Mouse (Mus musculus): ENCODE results near the gene Taldo1. TPM values are rescaled to one million over a fixed set of nuclear protein-coding genes. Genes with fewer than 3 reads are reported as not detected.

Taldo1 gene
- polyA plus RNA-seq, 1 experiment = 259 TPM

DNA sequence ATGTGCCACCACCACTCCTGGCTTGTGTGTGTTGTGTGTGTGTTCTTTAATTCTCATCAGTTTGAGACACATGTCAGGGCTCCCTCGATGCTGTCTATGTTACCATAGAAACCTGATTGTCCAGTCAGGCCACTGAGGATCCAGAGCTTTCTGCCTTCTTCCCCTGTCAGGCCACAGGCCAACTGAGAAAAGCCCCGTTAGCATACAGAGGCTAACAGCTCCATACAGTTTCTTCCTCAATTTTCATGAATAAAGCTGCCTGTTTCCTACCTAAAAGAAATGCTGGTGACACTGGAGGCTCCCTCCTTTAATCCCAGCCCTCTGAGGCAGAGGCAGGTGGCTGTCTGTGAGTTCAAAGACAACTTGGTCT is 44.5 kb downstream of the Taldo1 start:
- Histone ChIP-seq H3K36me3 (ENCODE audit: control insufficient read depth, insufficient read depth) (no peaks in the 10 kb centered on the region), H3K4me2 (ENCODE audit: low read depth) (peak overlapping the region; percentile 97), H3K4me3 (peak overlapping the region; percentile 60), H3K79me2 (ENCODE audit: control insufficient read depth, insufficient read depth) (peaks cover 12% of the 10 kb centered on the region), H3ac (ENCODE audit: control insufficient read depth, insufficient read length) (peak overlapping the region; percentile 30), H3K27me3 (ENCODE audit: control insufficient read depth, insufficient read depth, insufficient read length) (no peaks in the 10 kb centered on the region)
- TF ChIP-seq SRF (IDR thresholded peaks at IDR 0.05; ENCODE audit: control insufficient read depth, insufficient read length, low read depth) (no peak), MAX (IDR thresholded peaks at IDR 0.05; ENCODE audit: low read depth) (no peak), CEBPB (IDR thresholded peaks at IDR 0.05; ENCODE audit: insufficient read depth, poor library complexity, severe bottlenecking) (no peak), TCF12 (IDR thresholded peaks at IDR 0.05; ENCODE audit: insufficient read depth, poor library complexity, severe bottlenecking) (no peak), POLR2A (IDR thresholded peaks at IDR 0.05; ENCODE audit: insufficient read length, low read depth) (no peak), TCF3 (IDR thresholded peaks at IDR 0.05; ENCODE audit: insufficient read length, low read depth) (no peak)

DNA sequence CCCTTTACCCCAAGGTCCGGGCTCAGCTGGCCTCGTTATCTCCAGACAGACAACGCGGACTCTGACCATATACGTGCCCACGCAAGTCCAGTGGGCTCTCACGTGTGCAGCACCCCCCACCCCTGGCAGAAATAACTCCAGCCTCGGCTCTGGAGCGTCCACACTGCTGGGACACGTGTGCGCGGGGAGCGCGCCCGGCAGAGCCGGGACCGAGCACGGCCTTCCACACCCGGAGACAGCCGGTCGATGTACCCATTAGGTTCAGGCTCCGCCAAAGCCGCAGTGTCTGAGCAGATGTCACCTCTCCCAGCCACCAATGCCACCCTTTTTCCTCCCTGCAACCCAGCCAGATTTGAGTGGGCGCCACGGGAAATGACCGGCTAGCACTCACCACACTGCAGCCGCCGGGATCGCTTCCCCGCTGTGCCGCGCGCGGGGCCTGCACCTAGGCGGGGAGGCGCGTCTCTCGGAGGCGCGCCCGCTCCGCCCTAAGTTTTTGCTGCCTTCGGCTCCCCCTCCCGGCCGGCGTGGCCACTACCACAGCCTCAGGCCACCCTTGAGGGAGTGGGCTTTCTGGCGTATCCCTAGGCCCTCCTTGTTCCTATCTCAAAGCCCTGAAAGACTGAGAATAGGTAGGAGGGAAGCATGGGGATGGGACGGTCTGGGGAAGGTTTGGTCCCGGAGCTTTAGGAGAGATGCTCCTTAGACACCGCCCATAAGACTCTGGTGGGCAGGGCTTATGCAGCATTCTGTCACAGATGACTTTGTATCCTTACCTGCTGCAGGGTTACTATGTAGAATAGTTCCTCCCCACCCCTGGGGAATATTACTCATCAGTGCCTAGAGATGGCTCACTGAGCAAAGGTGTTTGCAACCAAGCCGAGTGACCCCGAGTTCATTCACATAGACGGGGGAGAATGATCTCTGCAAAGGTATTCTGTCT is 45.5 kb downstream of the Taldo1 start, which contains the start of gene Slc25a22:
Gene Slc25a22 (minus strand): TSS at position 715 of the 943 bp plus-strand sequence.
- peak within 1 kb of the TSS; percentile 97 for H3K4me2 ChIP-seq (ENCODE audit: low read depth)
- TF ChIP-seq TCF3 (IDR thresholded peaks at IDR 0.05; ENCODE audit: insufficient read length, low read depth) = no peak
- no peak for TF ChIP-seq MYOG (IDR thresholded peaks at IDR 0.05; ENCODE audit: control insufficient read depth in 1 of 3, insufficient read depth in 1 of 3, insufficient read length in 2 of 3, low read depth in 2 of 3)
- peak; percentile 78 for TF ChIP-seq POLR2A (IDR thresholded peaks at IDR 0.05; ENCODE audit: insufficient read length, low read depth)
- TF ChIP-seq USF1 (IDR thresholded peaks at IDR 0.05; ENCODE audit: low read depth) = no peak
- TF ChIP-seq E2F4 (IDR thresholded peaks at IDR 0.05; ENCODE audit: insufficient read depth) = peak; percentile 18
- no peak for TF ChIP-seq CEBPB (IDR thresholded peaks at IDR 0.05; ENCODE audit: insufficient read depth, poor library complexity, severe bottlenecking)
- TF ChIP-seq MYOD1 (IDR thresholded peaks at IDR 0.05; ENCODE audit: control insufficient read depth in 1 of 3, insufficient read length in 2 of 3, low read depth in 2 of 3) = peak in 1 of 3 experiments; percentile 1
- TF ChIP-seq TCF12 (IDR thresholded peaks at IDR 0.05; ENCODE audit: insufficient read depth, poor library complexity, severe bottlenecking) = no peak
- TF ChIP-seq MAX (IDR thresholded peaks at IDR 0.05; ENCODE audit: low read depth) = no peak
- peak; percentile 92 for TF ChIP-seq POLR2AphosphoS2 (IDR thresholded peaks at IDR 0.05; ENCODE audit: insufficient read length, low read depth)
- no peak for TF ChIP-seq REST (IDR thresholded peaks at IDR 0.05; ENCODE audit: insufficient read depth, insufficient read length)
- no peak for TF ChIP-seq SRF (IDR thresholded peaks at IDR 0.05; ENCODE audit: control insufficient read depth, insufficient read length, low read depth)
- peaks cover 12% of the 10 kb centered on the region for H3K79me2 ChIP-seq (ENCODE audit: control insufficient read depth, insufficient read depth)
- H3K4me3 ChIP-seq = peak within 1 kb of the TSS; percentile 60
- no peaks in the 10 kb centered on the region for H3K27me3 ChIP-seq (ENCODE audit: control insufficient read depth, insufficient read depth, insufficient read length)
- H3ac ChIP-seq (ENCODE audit: control insufficient read depth, insufficient read length) = peak within 1 kb of the TSS; percentile 30
- H3K36me3 ChIP-seq (ENCODE audit: control insufficient read depth, insufficient read depth) = no peaks in the 10 kb centered on the region

DNA sequence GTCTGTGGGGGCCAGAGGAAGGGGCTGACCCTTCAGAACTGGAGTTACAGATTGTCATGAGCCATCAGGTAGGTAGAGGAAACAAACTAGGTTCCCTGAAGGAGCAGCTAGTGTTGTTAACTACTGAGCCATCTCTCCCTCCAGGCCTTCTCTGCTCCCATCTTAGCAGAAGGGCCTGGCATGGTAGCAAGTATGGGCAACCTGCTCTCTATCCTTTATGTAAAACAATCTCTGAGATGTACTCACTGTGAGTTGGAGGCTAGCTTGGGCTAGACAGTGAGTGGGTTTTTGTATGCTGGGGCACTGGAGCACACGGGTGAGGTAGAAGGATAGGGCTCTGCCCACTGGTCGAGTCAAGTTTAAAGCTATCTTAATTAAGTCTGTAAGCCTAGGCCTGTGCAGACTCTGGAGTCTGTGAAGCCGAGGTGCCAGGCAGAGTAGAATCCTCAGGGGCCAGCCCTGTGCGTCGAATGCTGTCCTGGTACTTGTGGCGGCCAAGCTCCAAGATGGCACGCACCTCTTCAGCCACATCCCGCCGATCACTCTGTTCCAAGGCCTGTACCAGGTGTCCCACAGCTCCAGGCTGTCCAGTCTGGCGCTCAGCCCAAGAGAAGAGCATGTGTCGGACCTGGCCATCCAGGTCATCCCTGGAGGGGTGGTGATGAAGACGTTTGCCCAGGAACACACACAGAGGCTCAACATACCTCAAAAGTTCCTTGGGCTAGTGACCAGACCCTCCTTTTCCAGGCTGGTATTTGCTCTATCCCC is 46.4 kb downstream of the Taldo1 start:
- no peaks in the 10 kb centered on the region for H3K27me3 ChIP-seq (ENCODE audit: control insufficient read depth, insufficient read depth, insufficient read length)
- no peak for TF ChIP-seq MYOG (IDR thresholded peaks at IDR 0.05; ENCODE audit: control insufficient read depth in 1 of 3, insufficient read depth in 1 of 3, insufficient read length in 2 of 3, low read depth in 2 of 3)
- TF ChIP-seq POLR2A (IDR thresholded peaks at IDR 0.05; ENCODE audit: insufficient read length, low read depth) = no peak
- TF ChIP-seq CEBPB (IDR thresholded peaks at IDR 0.05; ENCODE audit: insufficient read depth, poor library complexity, severe bottlenecking) = no peak
- no peak for TF ChIP-seq POLR2AphosphoS2 (IDR thresholded peaks at IDR 0.05; ENCODE audit: insufficient read length, low read depth)
- no peak for TF ChIP-seq MAX (IDR thresholded peaks at IDR 0.05; ENCODE audit: low read depth)
- no peak for TF ChIP-seq USF1 (IDR thresholded peaks at IDR 0.05; ENCODE audit: low read depth)
- no peak for TF ChIP-seq TCF12 (IDR thresholded peaks at IDR 0.05; ENCODE audit: insufficient read depth, poor library complexity, severe bottlenecking)
- TF ChIP-seq E2F4 (IDR thresholded peaks at IDR 0.05; ENCODE audit: insufficient read depth) = no peak
- no peak for TF ChIP-seq MYOD1 (IDR thresholded peaks at IDR 0.05; ENCODE audit: control insufficient read depth in 1 of 3, insufficient read length in 2 of 3, low read depth in 2 of 3)
- TF ChIP-seq TCF3 (IDR thresholded peaks at IDR 0.05; ENCODE audit: insufficient read length, low read depth) = no peak
- TF ChIP-seq SRF (IDR thresholded peaks at IDR 0.05; ENCODE audit: control insufficient read depth, insufficient read length, low read depth) = no peak
- TF ChIP-seq REST (IDR thresholded peaks at IDR 0.05; ENCODE audit: insufficient read depth, insufficient read length) = no peak
- no peak overlapping the region for H3ac ChIP-seq (ENCODE audit: control insufficient read depth, insufficient read length)
- H3K79me2 ChIP-seq (ENCODE audit: control insufficient read depth, insufficient read depth) = peaks cover 12% of the 10 kb centered on the region
- H3K4me3 ChIP-seq = no peak overlapping the region
- H3K36me3 ChIP-seq (ENCODE audit: control insufficient read depth, insufficient read depth) = no peaks in the 10 kb centered on the region
- H3K4me2 ChIP-seq (ENCODE audit: low read depth) = no peak overlapping the region

DNA sequence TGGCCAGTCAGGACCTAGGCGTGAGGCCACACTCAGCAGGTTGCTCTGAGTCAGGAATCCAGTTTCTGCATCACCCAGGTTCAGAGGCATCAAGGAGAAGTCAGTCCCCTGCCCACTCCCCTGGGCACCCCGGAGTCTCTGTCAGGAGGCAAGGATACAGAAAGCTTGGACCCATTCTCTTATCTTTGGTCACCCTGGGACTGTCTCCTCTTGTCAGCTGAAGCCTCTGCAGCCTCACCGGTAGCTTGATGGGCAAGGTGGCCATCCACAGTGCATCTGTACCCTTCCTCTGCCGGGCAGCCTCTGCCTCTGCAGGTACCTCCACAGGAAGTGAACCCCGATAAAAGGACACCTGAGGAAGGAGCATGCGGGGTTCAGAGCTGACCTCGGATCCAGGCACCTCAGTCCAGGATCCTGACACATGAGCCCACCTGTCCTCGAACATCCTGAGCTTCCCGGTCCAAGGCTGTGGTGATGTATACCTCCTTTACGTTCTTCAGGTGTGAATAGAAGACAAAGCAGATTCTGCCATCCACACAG is 47.2 kb downstream of the Taldo1 start:
- Histone ChIP-seq H3ac (ENCODE audit: control insufficient read depth, insufficient read length) (no peak overlapping the region), H3K4me2 (ENCODE audit: low read depth) (no peak overlapping the region), H3K79me2 (ENCODE audit: control insufficient read depth, insufficient read depth) (peaks cover 12% of the 10 kb centered on the region), H3K36me3 (ENCODE audit: control insufficient read depth, insufficient read depth) (no peaks in the 10 kb centered on the region), H3K4me3 (no peak overlapping the region), H3K27me3 (ENCODE audit: control insufficient read depth, insufficient read depth, insufficient read length) (no peaks in the 10 kb centered on the region)
- TF ChIP-seq REST (IDR thresholded peaks at IDR 0.05; ENCODE audit: insufficient read depth, insufficient read length) = no peak

All from myocyte (in vitro differentiated cells).